Mouse (Mus musculus): ENCODE data around the gene Stx1b.
"Not testable (repeated sequence)": the region's sequence is repeated elsewhere in the genome, so short reads cannot be mapped to it uniquely, and the experiment has no call there.

Gene Stx1b

GRCm38 (mm10) chr7:127824176-127824871, at the start of gene Stx1b, which contains the start of gene Stx4a:
Gene Stx1b, minus strand, starts transcription at chr7:127824549.
Gene Stx4a, plus strand, starts transcription at chr7:127824294.
- no peak for DNase-seq (ENCODE audit: low spot score in 2 of 2)

- DNase-seq (ENCODE audit: low spot score in 2 of 2) = no peak
Observed at GRCm38 (mm10) chr7:127870136-127870821, 45.9 kb upstream of the Stx1b start.

- no peak for DNase-seq (ENCODE audit: low spot score in 2 of 2)
Observed at GRCm38 (mm10) chr7:127869149-127869810, 44.9 kb upstream of the Stx1b start.

- no peak for DNase-seq (ENCODE audit: low spot score in 2 of 2)
Observed at GRCm38 (mm10) chr7:127867641-127868040, 43.3 kb upstream of the Stx1b start.

GRCm38 (mm10) chr7:127866434-127866833, 42.1 kb upstream of the Stx1b start:
- no peak for DNase-seq (ENCODE audit: low spot score in 2 of 2)

GRCm38 (mm10) chr7:127858258-127858657, 33.9 kb upstream of the Stx1b start:
- DNase-seq (ENCODE audit: low spot score in 2 of 2) = no peak

GRCm38 (mm10) chr7:127850906-127851305, 26.6 kb upstream of the Stx1b start:
- no peak for DNase-seq (ENCODE audit: low spot score in 2 of 2)

GRCm38 (mm10) chr7:127849973-127850875, 25.9 kb upstream of the Stx1b start:
- DNase-seq (ENCODE audit: low spot score in 2 of 2) = no peak

GRCm38 (mm10) chr7:127842001-127842718, 17.8 kb upstream of the Stx1b start:
- peak; percentile 59 to 68 for DNase-seq (ENCODE audit: low spot score in 2 of 2)

- DNase-seq (ENCODE audit: low spot score in 2 of 2) = peak; percentile 87
Observed at GRCm38 (mm10) chr7:127841340-127842000, 17.1 kb upstream of the Stx1b start.

GRCm38 (mm10) chr7:127840886-127841285, 16.5 kb upstream of the Stx1b start:
- DNase-seq (ENCODE audit: low spot score in 2 of 2) = peak; percentile 66 to 68

- not testable (repeated sequence) for DNase-seq (ENCODE audit: low spot score in 2 of 2)
Observed at GRCm38 (mm10) chr7:127840031-127840430, 15.7 kb upstream of the Stx1b start.

- DNase-seq (ENCODE audit: low spot score in 2 of 2) = not testable (repeated sequence)
Observed at GRCm38 (mm10) chr7:127837878-127838277, 13.5 kb upstream of the Stx1b start.

GRCm38 (mm10) chr7:127837473-127837872, 13.1 kb upstream of the Stx1b start:
- DNase-seq (ENCODE audit: low spot score in 2 of 2) = no peak

GRCm38 (mm10) chr7:127835550-127835949, 11.2 kb upstream of the Stx1b start:
- no peak for DNase-seq (ENCODE audit: low spot score in 2 of 2)

- DNase-seq (ENCODE audit: low spot score in 2 of 2) = no peak
Observed at GRCm38 (mm10) chr7:127823236-127824171, 845 bp downstream of the Stx1b start.

- no peak for DNase-seq (ENCODE audit: low spot score in 2 of 2)
Observed at GRCm38 (mm10) chr7:127822494-127822893, 1.9 kb downstream of the Stx1b start.

- no peak for DNase-seq (ENCODE audit: low spot score in 2 of 2)
Observed at GRCm38 (mm10) chr7:127820836-127821509, 3.4 kb downstream of the Stx1b start.

- DNase-seq (ENCODE audit: low spot score in 2 of 2) = no peak
Observed at GRCm38 (mm10) chr7:127817776-127818175, 6.6 kb downstream of the Stx1b start.

Measured in thymus, postnatal 10 days (tissue).